Mouse (Mus musculus) testis, postnatal 10 days (tissue): ENCODE measurements around the gene Pde6c.

Source experiments
- DNase-seq: peaks from one replicate; pipeline ENCODE4 v3.0.0; 2021; ENCODE audit warnings: low spot score

Gene Pde6c

DNA sequence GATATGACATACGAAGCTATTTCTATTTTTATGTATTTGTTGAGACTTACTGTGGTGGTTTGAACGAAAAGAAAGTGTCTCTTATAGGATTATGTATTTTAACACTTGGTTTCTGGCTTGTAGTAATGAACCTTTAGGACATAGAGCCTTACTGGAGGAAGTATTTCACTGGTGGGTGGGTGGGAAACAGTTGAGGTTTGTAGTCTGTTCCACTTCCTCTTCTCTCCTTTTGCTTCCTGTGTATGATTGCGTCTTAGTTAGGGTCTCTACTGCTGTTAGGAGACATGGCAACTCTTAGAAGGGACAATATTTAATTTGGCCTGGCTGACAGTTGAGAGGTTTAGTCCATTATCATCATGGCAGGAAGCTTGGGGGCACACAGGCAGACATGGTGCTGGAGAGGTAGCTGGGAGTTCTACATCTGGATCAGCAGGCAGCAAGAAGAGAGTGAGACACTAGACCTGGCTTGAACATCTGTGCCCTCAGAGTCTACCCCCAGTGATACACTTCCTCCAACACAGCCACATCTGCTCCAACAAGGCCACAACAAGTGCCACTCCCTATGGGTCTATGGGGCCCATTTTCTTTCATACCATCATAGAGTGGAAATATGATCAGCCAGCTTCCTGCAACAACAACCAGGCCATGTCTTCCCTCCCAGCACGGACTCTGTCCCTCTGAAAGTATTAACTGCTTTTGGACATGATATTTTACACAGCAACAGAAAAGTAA is 11.1 kb downstream of the Pde6c start:
- no peak for DNase-seq

- no peak for DNase-seq
These were observed 23.7 kb downstream of the Pde6c start for GRCm38 (mm10) chr19:38156243-38156642.

GRCm38 (mm10) chr19:38161648-38162354 is 29.2 kb downstream of the Pde6c start:
- DNase-seq, result no peak

- no peak for DNase-seq
These were observed 32.1 kb downstream of the Pde6c start for GRCm38 (mm10) chr19:38164633-38165032.

GRCm38 (mm10) chr19:38179675-38180074 is 47.1 kb downstream of the Pde6c start:
- no peak for DNase-seq

- DNase-seq, result no peak
These were observed 54.2 kb downstream of the Pde6c start for GRCm38 (mm10) chr19:38186631-38187344.

DNA sequence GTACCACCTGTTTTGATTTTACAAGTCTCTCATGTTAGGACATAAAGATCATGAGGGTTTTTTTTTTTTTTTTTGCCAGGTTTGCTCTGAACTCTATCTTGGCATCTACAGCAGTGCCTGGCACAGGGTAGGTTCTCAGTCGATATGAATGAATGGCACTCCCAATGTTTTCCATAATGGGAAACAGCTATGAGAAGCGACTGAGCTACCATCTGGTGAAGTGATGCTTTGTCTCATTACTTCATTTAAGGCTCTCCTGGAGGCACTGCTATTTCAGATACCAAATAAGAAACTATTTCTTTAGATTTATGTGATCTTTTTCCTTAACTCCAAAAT is 54.7 kb downstream of the Pde6c start:
- no peak for DNase-seq

- no peak for DNase-seq
These were observed 58.0 kb downstream of the Pde6c start for GRCm38 (mm10) chr19:38190606-38191005.

- no peak for DNase-seq
These were observed 58.9 kb downstream of the Pde6c start for GRCm38 (mm10) chr19:38191446-38191845.

DNA sequence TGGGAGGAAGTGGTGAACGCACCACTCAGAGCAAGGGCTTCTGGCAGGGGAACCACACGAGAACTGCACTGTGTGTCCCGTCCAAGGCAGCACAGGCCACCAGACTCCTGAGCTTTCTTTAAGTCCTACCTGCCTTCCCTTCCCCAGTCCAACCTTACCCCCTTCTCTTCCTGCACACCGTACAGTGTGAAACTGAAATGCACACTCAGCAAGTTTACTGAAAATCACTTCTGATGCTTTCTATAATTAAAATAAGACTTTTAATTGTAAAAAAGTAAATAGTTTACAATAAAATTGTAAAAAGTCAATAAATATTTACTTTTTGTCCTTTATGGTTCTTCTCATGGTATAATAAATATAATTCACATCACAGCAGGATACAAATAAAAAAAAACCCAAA is 62.7 kb downstream of the Pde6c start:
- DNase-seq, result no peak

DNA sequence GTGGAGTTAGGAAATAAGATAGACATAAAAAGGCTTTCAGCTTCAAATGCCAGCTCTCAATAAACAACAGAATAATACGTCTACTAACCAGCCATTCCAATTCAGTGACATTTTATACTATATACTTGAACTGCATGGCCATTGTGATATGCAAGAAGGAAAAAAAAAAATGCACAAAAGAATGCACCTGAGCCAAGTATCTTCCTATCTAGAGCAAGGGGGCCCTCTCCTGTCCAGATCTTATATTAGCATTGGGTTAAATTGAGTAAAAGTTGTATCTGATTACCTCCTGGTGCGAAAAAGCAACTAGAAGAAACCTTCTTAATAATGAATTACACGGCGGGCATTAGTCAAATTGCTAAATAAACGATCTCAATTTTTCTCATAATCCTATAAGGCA is 66.2 kb downstream of the Pde6c start:
- no peak for DNase-seq

DNA sequence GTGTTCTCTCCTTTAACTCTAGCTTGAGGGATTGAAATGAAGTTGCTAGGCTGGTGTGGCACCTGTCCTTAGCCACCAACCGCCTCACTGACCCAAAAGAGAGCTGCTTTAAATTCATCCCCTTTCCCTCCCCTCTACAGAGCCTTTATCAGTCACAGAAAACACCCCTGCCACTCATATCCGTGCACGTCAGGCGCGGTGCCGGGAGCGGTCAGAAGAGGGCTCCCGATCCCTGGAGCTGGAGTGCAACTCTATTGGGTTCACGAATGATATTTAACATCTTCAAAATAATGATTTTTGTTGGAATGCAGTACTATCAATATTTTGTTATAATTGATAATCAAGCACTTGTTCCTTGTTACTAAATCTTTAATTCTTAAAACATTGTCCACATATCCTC is 74.1 kb downstream of the Pde6c start:
- no peak for DNase-seq

GRCm38 (mm10) chr19:38217696-38218095 is 85.1 kb downstream of the Pde6c start:
- no peak for DNase-seq

GRCm38 (mm10) chr19:38223356-38223904 is 90.8 kb downstream of the Pde6c start:
- no peak for DNase-seq

DNA sequence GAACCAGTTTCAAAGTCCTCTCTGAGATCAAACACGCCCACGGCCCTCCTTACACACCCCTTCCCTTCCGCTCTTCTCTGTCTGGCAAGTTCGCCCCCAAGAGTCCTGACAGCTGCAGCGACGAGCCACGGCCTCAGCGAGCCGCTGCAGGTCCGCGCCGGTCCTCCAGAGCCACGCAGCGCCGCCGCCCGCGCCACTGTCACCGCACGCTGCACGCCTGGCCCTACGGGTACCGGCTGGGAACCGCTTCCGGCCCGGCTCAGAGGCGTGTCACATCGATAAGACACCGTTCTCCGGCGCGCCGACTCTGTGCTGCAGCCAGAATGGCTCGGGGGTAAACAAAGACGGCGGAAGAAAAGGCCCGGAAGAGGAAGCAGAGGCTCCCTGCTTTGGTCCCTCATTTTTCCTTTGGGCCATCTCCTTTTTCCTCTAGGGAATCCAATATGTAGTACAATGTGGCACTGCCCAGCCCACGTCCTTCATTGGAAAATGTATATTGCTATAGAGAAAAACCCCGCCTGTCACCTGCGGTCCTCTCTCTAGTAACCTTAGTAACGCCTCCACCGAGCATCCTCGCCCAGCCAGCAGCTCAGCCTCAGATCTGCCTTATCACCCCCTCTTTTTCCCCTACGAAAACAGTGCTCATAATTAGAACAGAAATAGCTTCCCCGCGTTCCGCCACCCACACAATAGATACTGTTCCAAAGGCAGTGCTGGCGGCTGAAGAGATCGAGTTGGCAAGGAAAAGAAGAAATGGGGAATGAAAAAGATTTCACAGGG is 91.5 kb downstream of the Pde6c start, which contains the start of gene Fra10ac1:
TSS of gene Fra10ac1 (minus strand) at position 252 of the 780 bp plus-strand sequence.
- DNase-seq, result peak; percentile 91

DNA sequence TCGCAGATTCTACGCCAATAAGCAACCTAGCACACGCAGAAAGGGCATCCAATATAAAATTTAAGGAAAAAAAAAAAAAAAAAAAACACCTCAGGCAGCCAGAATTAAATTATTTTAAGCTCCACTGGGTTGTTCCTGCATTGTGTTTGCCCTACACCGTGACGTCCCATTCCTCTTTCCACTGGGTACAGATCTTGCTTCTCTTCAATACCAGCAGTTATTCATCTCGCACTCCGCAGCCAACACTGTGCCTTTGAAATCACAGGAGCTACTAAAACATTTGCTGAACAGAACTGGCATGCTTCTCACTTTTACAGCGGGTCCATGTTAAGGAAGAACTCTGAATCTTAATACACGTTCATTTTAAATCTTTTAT is 92.1 kb downstream of the Pde6c start:
- DNase-seq, result no peak

- peak; percentile 51 for DNase-seq
These were observed 96.1 kb downstream of the Pde6c start for GRCm38 (mm10) chr19:38228699-38229098.

GRCm38 (mm10) chr19:38232087-38232486 is 99.5 kb downstream of the Pde6c start:
- DNase-seq, result no peak

DNA sequence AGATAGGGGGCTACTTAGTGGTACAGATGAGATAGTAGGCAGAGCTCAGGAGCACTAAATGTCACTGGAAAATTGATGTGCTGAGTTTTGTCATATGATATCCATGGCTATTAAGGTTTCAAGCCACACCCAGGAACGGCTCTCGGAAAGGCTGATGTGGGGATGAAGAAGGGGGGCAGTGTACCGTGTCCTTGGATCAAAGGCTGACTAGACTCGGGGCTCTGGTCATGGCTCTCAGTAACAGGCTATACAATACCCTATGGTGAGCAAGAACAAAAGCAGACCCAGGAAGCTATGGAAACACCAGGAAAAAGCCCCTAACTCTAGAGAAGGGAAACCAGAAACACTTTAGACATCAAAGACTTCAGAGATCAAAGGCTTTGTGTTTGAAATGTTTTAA is 99.9 kb downstream of the Pde6c start:
- no peak for DNase-seq
